Mouse (Mus musculus) gastrocnemius, adult 8-10 months (tissue): ENCODE data around the gene Aldh5a1. TPM values are rescaled to one million over a fixed set of nuclear protein-coding genes. Genes with fewer than 3 reads are reported as not detected.
"Not testable (repeated sequence)": the region's sequence is repeated elsewhere in the genome, so short reads cannot be mapped to it uniquely, and the experiment has no call there.

Experiments
- DNase-seq, 2 experiments: peaks; one replicate each; pipeline ENCODE4 v3.0.0; 2022; ENCODE audit warnings: low spot score in 2 of 2
- total RNA-seq, 4 experiments: library from RNA; stranded (reverse); gene quantifications; 2 replicates each; pipeline ENCODE4 v1.2.4; 2022

Gene Aldh5a1
- total RNA-seq, result 1 to 10 TPM; 6.7 to 9.3 (median 8.1) TPM

DNA sequence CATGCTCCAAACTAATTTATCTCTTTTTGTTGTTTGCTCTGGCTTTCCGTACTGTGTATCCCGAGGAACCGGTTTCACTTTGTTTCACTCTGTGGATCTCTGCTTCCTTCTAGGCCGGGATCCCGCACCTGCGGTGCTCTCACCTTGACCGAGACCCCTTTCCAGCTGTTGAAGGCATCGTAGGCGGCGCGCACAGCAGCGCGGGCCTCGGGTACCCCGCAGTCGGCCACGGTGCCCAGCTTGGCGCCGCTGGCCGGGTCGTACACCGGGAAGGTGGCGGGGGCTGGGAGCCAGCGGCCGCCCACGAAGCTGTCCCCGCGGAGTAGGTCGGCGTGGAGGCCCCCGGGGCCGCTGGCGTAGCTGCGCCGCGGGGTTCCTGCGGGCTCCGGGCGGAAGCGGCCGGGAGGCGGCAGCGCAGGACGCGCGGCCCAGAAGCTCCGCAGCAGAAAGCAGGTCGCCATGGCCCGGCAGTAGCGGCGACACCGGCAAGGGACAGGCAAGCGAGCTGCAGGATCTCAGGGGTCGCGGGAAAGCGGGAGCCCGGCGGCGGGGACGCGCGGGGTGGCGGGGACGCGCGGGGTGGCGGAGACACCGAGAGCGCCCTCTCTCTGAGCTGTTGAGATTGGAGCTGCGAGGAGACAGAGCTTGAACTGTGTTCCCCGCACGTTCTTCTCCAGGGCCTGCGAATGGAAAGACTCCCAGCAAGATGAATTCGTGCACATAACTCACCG lies at the start of gene Aldh5a1:
Gene Aldh5a1 (minus strand): TSS at position 554 of the 731 bp plus-strand sequence.
- peak; percentile 37 to 57 for DNase-seq

DNA sequence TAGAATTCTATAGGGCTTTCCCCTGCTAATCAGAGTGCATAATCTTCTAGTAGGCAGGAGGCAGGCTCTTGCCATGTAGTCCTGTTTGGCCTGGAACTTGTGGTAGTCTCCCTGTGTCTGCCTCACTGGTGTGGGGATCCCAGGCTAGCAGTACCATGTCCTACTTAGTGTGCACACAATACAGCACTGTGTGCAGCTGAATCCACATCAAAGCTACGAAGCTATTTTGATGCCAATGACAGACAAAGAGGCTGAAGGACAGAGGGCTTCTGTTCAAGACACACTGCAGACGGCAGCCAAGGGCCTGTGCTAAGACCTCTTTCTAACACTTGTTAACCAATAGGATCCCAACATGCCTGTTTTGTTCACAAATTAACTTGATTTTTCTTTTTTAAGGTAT lies 48.0 kb upstream of the Aldh5a1 start:
- DNase-seq, result no peak

DNA sequence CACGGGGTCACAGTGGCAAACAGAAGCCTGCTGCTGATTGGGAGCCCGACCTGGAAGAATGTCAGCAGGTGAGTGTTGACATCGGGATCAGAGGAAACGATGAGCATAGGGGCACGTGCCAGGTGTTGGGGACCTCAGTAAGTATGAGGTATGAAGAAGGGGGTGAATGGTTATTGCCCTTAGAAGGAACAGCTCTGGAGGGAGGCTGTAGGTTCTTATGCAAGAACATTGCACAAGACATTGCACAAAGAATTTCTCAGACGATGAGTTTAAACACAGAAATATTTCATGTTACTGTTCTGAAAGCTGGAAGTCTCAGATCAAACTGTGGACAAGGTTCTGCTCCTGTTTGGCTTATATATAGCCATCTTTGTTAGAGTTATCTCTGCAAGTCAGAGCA lies 43.6 kb upstream of the Aldh5a1 start:
- DNase-seq, result no peak

DNA sequence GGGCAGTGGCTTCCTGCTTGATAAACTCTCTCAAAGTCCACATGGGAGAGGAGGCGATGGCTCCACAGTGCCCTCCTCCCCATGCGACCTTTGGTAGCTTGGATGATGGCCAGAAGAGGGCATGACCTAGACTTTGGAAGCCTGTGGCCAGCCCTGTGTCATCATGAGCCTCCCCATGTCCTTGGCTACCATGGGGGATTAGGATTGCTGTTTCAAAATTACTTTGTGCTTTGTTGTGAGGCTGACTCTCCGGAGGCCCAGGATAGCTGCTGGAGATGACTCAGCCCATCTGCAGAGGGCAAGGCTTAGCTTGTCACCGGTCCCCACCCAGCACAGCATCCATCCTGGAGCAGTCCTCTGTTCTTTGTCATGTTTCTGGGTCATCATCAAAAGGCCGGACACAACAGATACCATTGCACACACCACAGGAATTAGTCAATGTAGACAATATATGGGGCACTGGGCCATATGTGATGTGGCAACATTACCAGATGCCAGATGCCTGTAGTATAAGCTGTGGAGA lies 40.4 kb upstream of the Aldh5a1 start:
- no peak for DNase-seq

DNA sequence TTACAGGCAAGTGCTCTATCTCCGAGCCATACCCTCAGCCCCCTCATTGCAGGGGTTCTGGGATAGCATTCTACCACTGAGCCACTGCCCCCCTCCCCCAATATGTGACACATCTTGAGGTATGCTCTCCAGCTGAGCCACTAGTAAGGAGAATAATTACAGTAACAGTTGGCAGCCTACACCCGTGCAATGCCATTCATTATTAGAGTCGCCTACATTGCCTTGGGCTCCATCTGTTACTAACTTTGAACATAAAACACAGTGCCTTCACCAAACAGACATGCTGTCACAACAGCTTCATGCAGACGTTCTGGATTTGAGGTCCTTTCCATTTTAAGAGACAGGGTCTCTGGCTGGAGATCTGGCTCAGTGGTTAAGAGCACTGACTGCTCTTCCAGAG lies 38.9 kb upstream of the Aldh5a1 start:
- no peak for DNase-seq

DNA sequence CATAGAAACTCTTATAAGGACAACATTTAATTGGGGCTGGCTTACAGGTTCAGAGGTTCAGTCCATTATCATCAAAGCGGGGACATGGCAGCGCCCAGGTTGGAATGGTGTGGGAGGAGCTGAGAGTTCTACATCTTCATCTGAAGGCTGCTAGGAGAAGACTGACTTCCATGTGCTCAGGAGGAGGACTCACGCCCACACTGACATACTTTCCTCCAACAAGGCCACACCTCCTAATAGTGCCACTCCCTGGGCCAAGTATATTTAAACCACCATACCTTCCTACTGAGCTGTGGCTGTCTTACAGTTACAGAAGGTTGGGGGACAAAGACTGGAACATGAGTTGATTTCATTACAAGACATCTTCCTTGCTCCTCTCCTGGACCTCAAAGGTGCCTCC lies 34.3 kb upstream of the Aldh5a1 start:
- not testable (repeated sequence) for DNase-seq

DNA sequence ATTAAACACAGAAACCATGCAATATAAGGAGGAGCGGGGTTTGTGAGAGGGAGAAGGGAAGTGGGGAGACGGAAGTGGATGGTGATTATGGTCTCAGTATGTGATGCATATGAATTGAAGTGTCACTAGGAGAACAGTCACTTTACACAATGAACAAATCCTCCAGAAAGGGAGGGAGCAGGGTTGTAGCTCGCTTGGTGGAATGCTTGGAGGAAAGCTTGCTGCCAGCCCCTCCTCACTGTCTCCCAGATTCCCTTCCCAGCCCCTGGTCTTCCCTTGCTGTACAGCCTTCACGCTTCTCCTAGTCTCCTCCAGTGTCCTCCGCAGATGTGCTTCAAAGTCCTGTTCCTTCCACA lies 28.4 kb upstream of the Aldh5a1 start:
- no peak for DNase-seq

DNA sequence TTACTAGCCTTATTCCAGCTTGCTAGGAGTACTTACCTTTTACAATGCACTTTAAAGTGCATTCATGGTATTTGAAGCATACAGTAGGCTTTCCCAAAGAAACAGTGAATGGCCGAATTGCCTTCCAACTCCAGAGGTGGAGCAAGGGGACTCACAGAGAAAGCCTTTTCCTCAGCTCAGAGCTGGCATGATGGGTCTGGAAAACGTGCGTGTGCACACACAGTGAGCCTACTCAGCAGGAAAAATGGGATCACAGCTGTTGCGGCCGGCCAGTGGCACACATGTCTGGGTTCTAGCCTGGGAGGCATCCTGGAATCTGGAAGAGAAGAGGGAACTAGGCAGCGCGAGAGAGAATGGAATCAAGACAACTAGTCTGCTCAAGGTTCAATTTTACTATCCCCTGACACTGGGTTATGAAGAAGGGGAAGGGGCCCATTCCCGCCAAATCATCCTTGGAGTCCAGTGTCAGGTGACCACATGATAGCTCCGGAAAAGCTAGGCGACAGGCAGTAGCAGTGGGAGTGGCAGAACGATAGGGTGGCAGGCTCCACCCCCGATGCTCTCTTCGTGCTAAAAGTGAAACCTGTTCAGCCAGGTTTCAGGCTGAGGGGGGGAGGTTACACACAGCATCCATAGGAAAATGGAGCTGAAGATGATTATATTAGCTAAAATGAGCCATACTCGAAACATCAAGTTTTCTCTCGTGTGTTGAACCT lies 27.8 kb upstream of the Aldh5a1 start:
- DNase-seq, result no peak

DNA sequence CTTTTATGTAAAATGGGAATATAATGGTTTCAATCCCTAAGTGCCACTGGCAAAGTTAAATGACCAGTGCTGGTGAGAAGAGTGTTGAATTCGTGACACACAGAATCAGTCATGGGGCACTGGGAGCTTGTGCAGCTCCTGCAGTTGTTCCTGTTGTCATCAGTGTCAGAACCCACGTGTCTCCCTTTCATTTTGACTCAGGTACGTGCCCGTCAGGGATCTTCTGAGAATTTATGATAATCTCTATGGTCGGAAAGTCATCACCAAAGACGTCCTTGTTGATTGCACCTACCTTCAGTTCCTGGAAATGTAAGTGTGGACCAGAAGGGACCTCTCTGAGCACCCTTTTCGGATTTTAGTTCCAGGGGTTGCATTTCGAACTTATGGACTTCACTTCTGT lies 24.7 kb upstream of the Aldh5a1 start:
- no peak for DNase-seq

DNA sequence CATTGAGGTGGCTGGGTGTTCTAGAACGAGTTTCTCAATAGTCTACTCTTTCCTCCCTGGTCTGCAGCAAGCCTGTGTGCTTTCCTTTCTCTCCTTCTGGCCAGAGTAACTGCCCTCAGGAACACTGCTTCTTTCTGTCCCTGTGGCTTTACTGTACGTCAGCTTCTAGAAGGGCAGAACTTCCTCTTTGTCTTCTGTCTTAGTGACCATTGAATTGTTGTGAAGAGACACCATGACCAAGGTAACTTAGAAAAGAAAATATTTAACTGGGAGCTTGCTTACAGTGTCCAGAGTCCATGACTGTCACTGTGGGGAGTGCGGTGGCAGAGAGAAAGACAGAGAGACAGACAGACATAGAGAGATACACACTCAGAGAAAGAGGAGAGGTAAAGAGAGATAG lies 22.6 kb upstream of the Aldh5a1 start:
- no peak for DNase-seq

DNA sequence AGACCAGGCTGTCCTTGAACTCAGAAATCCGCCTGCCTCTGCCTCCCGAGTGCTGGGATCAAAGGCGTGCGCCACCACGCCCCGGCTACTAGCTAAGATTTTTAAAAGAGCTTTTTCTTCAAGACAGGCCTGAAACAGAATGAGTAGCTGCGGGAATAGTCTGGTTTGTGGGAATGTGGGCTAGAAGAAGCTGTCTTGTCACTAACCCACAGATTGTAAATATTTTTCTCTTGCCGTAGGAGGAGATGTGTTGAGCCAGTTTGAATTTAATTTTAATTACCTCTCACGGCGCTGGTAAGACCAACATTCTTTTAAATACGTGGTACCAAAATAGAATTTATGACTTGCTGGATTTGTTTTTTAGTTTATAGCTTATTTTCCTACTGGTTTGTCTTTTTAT lies 21.2 kb upstream of the Aldh5a1 start:
- no peak for DNase-seq

DNA sequence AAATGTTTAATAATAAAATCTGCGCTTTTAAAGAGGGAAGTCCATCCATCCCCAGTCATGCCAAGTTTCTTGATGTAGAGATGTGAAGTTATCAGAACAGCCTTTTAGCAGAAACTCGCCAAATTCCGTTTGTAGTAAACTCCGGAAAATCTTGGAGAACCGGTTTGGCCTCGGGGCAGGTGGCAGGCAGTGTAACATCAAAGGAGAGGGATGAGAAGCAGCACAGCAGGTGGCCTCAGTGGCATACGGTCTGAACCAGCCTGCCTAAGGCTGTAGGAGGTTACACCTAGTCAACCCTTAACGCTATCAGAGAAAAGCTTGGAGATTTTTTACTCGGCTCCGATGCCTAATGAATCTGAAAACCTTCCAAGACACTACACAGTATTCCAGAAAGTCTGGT lies 18.0 kb upstream of the Aldh5a1 start:
- no peak for DNase-seq

DNA sequence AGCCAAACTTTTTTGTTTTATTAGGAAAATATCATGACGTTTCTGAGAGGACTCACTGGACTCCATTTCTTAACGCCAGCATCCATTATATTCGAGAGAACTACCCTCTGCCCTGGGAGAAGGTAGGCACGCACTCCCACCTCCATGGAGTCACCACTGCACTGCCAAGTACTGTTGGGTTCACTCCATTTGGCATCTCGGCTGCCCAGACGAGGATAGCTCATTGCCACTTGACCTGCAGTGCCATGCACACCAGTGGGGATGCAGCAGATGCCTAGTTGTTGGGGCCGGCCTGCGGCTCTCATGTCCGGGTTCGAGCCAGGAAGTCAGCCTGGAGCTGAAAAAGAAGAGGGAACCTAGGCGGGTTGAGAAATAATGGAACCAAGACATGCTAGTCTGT lies 17.6 kb upstream of the Aldh5a1 start:
- DNase-seq, result no peak

DNA sequence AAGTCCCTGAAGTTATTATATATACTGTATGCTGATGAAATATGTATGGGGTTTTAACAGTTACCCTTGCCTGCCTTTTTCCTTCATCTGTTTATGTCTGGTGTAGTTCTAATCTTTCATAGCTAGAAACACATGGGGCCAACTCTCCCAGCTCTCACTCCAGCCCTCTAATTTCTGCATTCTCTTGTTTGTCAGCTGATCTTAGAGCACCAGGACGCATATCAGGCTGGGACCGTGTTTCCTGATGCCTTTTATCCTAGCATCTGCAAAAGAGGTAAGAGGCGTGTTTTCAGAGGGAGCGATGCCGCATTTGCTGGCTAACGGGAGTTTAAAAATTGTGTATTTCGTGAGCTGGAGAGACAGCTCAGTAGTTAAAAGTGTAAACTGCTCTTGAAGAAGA lies 15.2 kb upstream of the Aldh5a1 start:
- no peak for DNase-seq

DNA sequence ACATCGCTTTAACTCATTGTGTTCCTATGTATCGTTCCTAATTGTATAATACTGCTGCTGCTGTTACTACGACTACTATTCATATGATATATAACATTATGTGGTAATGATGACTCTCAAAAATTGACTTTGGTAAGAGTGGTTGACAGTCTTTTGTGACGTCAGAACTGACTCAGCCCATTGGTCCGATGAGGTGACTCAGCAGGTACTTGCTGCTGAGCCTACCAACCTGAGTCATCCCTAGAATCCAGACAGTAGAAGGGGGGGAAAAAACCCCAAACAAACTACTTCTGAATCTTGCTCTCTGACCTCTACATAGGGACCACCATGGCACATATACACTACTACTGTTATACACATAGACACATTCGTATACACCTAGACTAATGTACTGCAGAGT lies 11.4 kb upstream of the Aldh5a1 start:
- DNase-seq, result no peak

DNA sequence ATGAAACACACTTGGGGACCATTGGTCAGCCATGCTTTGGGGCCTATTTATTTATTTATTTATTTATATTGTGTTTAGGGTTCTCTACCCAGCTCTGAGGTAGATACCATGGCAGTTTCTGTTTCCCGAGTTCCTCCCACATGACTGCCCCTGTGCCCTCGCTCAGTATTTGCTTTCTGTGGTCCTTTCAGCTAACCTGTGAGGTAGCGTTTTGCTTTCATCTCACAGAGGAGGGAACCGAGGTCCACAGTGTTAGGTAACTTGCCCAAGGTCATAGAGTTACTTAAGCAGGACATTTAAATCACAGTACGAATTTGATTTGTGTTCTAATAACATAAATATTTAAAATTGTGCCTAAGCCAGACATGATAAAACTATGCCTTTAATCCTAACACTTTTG lies 9.7 kb upstream of the Aldh5a1 start:
- no peak for DNase-seq

DNA sequence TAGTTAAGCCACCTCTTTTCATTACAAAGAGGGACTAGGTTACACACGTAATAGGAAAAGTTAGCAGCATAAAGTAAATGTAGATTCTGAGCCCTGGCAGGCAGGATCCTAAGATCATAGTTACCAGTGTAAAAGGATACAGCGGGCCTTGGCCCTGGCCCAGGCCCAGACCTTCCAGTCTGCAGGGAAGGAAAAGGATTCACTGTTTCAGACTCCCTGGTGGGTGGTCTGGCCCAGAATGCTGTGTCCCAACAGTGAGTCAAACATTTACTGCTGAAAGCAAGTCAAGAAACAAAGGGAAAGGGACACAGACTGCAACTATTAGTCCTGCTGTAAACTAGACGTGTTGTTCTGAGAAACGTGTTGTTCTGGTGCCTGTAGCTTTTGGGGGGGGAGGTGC lies 8.1 kb upstream of the Aldh5a1 start:
- DNase-seq, result no peak

DNA sequence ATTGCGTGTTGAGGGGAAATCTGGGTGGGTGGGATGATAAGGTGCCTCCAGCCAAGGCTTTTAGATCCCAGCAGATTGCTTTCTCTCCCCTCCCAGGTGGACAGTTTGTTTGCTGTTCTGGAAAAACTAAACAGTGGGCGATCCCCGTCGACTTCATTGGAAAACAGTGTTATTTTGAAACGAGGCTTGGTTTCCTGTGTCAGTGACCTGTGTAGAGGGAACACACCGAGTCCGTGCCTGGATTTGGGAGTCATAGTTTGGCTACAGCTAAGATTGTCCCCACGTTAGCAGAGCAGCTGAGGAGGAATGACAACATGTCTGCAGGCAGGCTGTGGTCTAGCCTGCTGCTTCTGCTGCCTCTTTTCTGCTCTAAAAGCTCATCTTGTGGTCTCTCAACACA lies 5.8 kb upstream of the Aldh5a1 start:
- DNase-seq, result no peak

DNA sequence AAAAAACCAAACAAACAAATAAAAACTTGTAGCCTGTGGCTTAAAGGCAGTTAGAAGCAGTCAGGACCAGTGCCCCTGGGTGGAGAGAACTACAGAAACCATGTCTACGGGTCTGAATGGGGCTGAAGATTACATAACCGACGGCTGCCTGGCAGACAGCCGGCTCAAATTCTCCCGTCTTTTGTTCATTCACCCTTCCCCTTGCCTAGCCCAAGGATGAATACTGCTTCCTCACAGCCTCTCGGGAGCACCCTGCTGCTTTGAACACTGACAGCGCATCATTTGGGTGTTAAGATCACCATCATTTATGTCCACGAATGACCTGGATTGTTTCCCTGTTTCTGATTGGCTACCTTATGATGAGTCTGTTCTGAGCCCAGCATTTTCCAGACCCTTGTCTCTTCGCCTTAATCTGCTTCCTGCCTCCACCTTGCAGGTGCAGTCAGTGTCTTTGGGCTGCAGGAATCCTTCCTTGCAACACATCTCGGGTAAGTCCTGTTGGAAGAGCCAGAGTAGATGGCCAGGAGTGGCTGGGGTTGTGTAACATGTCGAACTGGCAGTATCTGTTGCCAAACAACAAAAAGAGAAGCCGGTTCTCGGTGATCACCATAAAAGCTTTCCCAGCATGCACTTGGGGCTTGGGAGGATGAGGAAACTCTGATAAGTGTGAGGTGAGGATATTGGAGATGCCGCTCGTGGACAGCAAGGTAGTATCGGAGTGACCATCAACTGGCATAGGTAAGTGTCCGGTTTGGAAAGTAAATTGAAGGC lies 5.2 kb upstream of the Aldh5a1 start, which contains the start of gene Gpld1:
Gene Gpld1 (plus strand): TSS at position 641 of the 771 bp plus-strand sequence.
- DNase-seq, result no peak

DNA sequence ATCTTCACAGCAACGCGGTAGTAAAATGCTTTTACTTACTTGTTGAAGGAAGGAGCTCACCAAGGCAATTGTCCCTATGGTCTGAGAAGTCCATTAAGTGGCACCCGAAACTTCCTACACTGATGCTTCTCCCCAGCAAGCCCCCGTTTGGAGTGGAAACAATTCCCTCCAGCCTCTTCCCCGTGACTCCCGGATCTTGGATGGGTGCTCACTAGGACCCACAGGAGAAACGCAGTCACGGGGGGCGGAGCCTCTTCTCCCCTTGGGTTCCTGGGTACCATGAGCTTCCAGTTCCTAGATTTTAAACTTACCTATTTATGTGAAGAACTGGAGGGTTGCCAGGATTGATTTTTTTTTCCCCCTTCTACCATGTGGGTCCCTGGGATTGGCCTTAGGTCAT lies 2.0 kb upstream of the Aldh5a1 start:
- no peak for DNase-seq

DNA sequence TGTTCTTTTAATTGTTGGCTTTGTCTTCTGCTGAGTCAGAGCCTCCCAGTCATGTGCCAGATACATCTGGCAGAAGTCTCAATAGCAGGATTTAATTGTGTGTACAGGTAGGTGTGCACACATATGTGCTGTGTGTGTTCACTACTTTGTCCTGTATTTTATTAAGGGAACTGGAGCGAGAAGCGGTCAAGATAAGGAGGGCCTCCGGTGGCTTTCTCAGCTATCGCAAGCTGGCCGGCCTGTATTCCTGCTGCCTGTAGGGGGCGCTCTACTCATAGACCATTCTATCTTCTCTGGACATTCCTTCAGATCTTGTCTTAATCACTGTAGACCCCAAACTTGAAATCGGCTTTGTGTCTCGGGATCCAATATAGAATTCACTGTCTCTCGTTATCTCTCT lies 1.2 kb upstream of the Aldh5a1 start:
- peak; percentile 40 to 48 for DNase-seq

DNA sequence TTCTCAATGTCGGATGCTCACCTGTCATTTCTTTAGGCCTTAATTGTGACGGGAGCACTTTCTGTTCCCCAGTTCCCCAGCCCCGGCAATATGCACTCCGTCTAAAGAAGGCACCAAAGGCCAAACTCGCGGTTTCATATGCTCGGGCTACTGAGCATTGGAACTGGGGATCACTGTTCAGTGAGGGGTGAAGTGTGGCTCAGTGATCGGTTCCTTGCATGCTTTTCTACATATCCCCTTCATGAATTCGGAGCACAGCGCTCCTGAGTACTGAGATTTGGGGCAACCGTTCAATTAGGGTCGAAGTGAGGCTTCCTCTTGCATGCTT lies 342 bp upstream of the Aldh5a1 start:
- no peak for DNase-seq

DNA sequence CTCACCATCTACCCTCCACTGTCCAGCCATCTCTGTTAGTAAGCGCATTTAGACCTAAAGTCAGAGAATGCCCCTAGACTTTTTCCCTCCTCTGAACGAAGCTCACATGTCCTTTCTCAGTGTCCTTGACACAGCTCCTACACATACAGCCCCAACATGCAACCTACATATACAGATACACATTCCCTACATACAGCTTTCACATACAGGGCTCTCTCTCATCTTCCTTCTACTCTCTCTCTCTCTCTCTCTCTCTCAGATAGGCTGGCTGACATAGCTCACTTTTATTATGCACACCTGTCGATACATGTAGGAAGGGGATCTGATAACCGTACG lies 721 bp downstream of the Aldh5a1 start:
- no peak for DNase-seq
